Mouse (Mus musculus) c-Kit-positive CD71-positive TER-119-negative erythroid progenitor cells, embryonic 14.5 days (primary cell): ENCODE measurements around the gene Gm14322.
"Not testable (repeated sequence)": the region's sequence is repeated elsewhere in the genome, so short reads cannot be mapped to it uniquely, and the experiment has no call there.

Experiments
- DNase-seq: peaks from one replicate; pipeline ENCODE4 v3.0.0-alpha.2; 2013; ENCODE audit warnings: low read depth

Gene Gm14322

GRCm38 (mm10) chr2:177758941-177759558, at the start of gene Gm14322:
Gm14322 (plus strand) TSS chr2:177759288.
- DNase-seq: not testable (repeated sequence)

- not testable (repeated sequence) for DNase-seq
These were observed 17.6 kb upstream of the Gm14322 start for GRCm38 (mm10) chr2:177741487-177741886.

GRCm38 (mm10) chr2:177787351-177787750, 28.3 kb downstream of the Gm14322 start:
- not testable (repeated sequence) for DNase-seq

GRCm38 (mm10) chr2:177806170-177806569, 47.1 kb downstream of the Gm14322 start:
- DNase-seq: not testable (repeated sequence)
